Mouse (Mus musculus): ENCODE measurements around the gene Eppin.
A peak's percentile ranks its signal among the peaks of the same experiment; 100 is the strongest.
"Not testable (repeated sequence)": the region's sequence is repeated elsewhere in the genome, so short reads cannot be mapped to it uniquely, and the experiment has no call there.

Gene Eppin

GRCm38 (mm10) chr2:164593494-164593893, at the start of gene Eppin:
Gene Eppin (minus strand): TSS chr2:164593594.
- DNase-seq: no peak

GRCm38 (mm10) chr2:164641881-164642673, 48.7 kb upstream of the Eppin start:
- no peak for DNase-seq

GRCm38 (mm10) chr2:164641129-164641528, 47.7 kb upstream of the Eppin start:
- DNase-seq: no peak

- DNase-seq: no peak
Observed at GRCm38 (mm10) chr2:164638696-164639095, 45.3 kb upstream of the Eppin start, which contains the start of gene Wfdc16. Gene Wfdc16 (minus strand): TSS chr2:164638796.

GRCm38 (mm10) chr2:164635266-164635665, 41.9 kb upstream of the Eppin start:
- peak; percentile 7 for DNase-seq

GRCm38 (mm10) chr2:164621775-164622174, 28.4 kb upstream of the Eppin start:
- no peak for DNase-seq

GRCm38 (mm10) chr2:164619050-164619449, 25.7 kb upstream of the Eppin start:
- DNase-seq: no peak

- no peak for DNase-seq
Observed at GRCm38 (mm10) chr2:164615386-164615785, 22.0 kb upstream of the Eppin start.

GRCm38 (mm10) chr2:164613471-164613870, 20.1 kb upstream of the Eppin start, which contains the start of the genes Wfdc6b and Wfdc8:
Gene Wfdc6b (plus strand): TSS chr2:164613522.
Gene Wfdc8 (minus strand): TSS chr2:164613626.
- not testable (repeated sequence) for DNase-seq

- DNase-seq: no peak
Observed at GRCm38 (mm10) chr2:164608781-164609180, 15.4 kb upstream of the Eppin start.

GRCm38 (mm10) chr2:164604411-164604810, 11.0 kb upstream of the Eppin start:
- DNase-seq: no peak

GRCm38 (mm10) chr2:164603482-164603881, 10.1 kb upstream of the Eppin start:
- DNase-seq: no peak

GRCm38 (mm10) chr2:164600179-164600578, 6.8 kb upstream of the Eppin start:
- no peak for DNase-seq

- DNase-seq: no peak
Observed at GRCm38 (mm10) chr2:164592014-164592413, 1.4 kb downstream of the Eppin start.

GRCm38 (mm10) chr2:164585025-164585725, 8.2 kb downstream of the Eppin start, which contains the start of gene Wfdc6a:
Gene Wfdc6a (minus strand): TSS chr2:164585447.
- DNase-seq: not testable (repeated sequence)

- DNase-seq: not testable (repeated sequence)
Observed at GRCm38 (mm10) chr2:164573359-164573758, 20.0 kb downstream of the Eppin start, which contains the start of gene Spint3. Gene Spint3 (minus strand): TSS chr2:164573459.

GRCm38 (mm10) chr2:164567460-164567859, 25.9 kb downstream of the Eppin start:
- DNase-seq: no peak

GRCm38 (mm10) chr2:164566997-164567396, 26.4 kb downstream of the Eppin start:
- DNase-seq: no peak

- no peak for DNase-seq
Observed at GRCm38 (mm10) chr2:164564346-164564745, 29.0 kb downstream of the Eppin start.

- DNase-seq: peak; percentile 13
Observed at GRCm38 (mm10) chr2:164563339-164564038, 29.9 kb downstream of the Eppin start.

- DNase-seq: no peak
Observed at GRCm38 (mm10) chr2:164562391-164563188, 30.8 kb downstream of the Eppin start, which contains the start of gene Wfdc2. Gene Wfdc2 (plus strand): TSS chr2:164562413.

GRCm38 (mm10) chr2:164560106-164560505, 33.3 kb downstream of the Eppin start:
- no peak for DNase-seq
